Mouse (Mus musculus): ENCODE data around the gene Luzp1.

The Luzp1 gene

GRCm38 (mm10) chr4:136546279-136547045, 76.9 kb downstream of the Luzp1 start:
- DNase-seq (ENCODE audit: low read depth, low spot score): no peak

GRCm38 (mm10) chr4:136547721-136548120, 78.2 kb downstream of the Luzp1 start:
- DNase-seq (ENCODE audit: low read depth, low spot score): no peak

GRCm38 (mm10) chr4:136548381-136548801, 78.8 kb downstream of the Luzp1 start:
- DNase-seq (ENCODE audit: low read depth, low spot score): no peak

GRCm38 (mm10) chr4:136553108-136553507, 83.5 kb downstream of the Luzp1 start:
- no peak for DNase-seq (ENCODE audit: low read depth, low spot score)

GRCm38 (mm10) chr4:136557638-136558037, 88.1 kb downstream of the Luzp1 start:
- no peak for DNase-seq (ENCODE audit: low read depth, low spot score)

- no peak for DNase-seq (ENCODE audit: low read depth, low spot score)
Measured at GRCm38 (mm10) chr4:136559690-136560089, 90.1 kb downstream of the Luzp1 start.

- peak; percentile 41 for DNase-seq (ENCODE audit: low read depth, low spot score)
Measured at GRCm38 (mm10) chr4:136560270-136560991, 90.9 kb downstream of the Luzp1 start.

- no peak for DNase-seq (ENCODE audit: low read depth, low spot score)
Measured at GRCm38 (mm10) chr4:136562755-136563154, 93.2 kb downstream of the Luzp1 start.

- peak; percentile 67 for DNase-seq (ENCODE audit: low read depth, low spot score)
Measured at GRCm38 (mm10) chr4:136568629-136569028, 99.1 kb downstream of the Luzp1 start.

GRCm38 (mm10) chr4:136569998-136570397, 100.4 kb downstream of the Luzp1 start:
- no peak for DNase-seq (ENCODE audit: low read depth, low spot score)

- no peak for DNase-seq (ENCODE audit: low read depth, low spot score)
Measured at GRCm38 (mm10) chr4:136581885-136582284, 112.3 kb downstream of the Luzp1 start.

GRCm38 (mm10) chr4:136587221-136587827, 117.8 kb downstream of the Luzp1 start:
- no peak for DNase-seq (ENCODE audit: low read depth, low spot score)

- no peak for DNase-seq (ENCODE audit: low read depth, low spot score)
Measured at GRCm38 (mm10) chr4:136588003-136588402, 118.4 kb downstream of the Luzp1 start.

GRCm38 (mm10) chr4:136592111-136592510, 122.5 kb downstream of the Luzp1 start:
- no peak for DNase-seq (ENCODE audit: low read depth, low spot score)

- peak; percentile 51 for DNase-seq (ENCODE audit: low read depth, low spot score)
Measured at GRCm38 (mm10) chr4:136594006-136594405, 124.4 kb downstream of the Luzp1 start.

GRCm38 (mm10) chr4:136595221-136595620, 125.7 kb downstream of the Luzp1 start:
- DNase-seq (ENCODE audit: low read depth, low spot score): no peak

GRCm38 (mm10) chr4:136598268-136598876, 128.8 kb downstream of the Luzp1 start:
- peak; percentile 25 for DNase-seq (ENCODE audit: low read depth, low spot score)

- peak; percentile 83 for DNase-seq (ENCODE audit: low read depth, low spot score)
Measured at GRCm38 (mm10) chr4:136599869-136600268, 130.3 kb downstream of the Luzp1 start.

GRCm38 (mm10) chr4:136600536-136600935, 131.0 kb downstream of the Luzp1 start:
- DNase-seq (ENCODE audit: low read depth, low spot score): no peak

- no peak for DNase-seq (ENCODE audit: low read depth, low spot score)
Measured at GRCm38 (mm10) chr4:136601476-136601875, 131.9 kb downstream of the Luzp1 start.

GRCm38 (mm10) chr4:136602018-136602554, 132.5 kb downstream of the Luzp1 start:
- DNase-seq (ENCODE audit: low read depth, low spot score): peak; percentile 82

GRCm38 (mm10) chr4:136602568-136602967, 133.0 kb downstream of the Luzp1 start, which contains the start of gene Kdm1a:
Gene Kdm1a (minus strand): TSS chr4:136602723.
- DNase-seq (ENCODE audit: low read depth, low spot score): peak; percentile 96
